Mouse (Mus musculus) adrenal gland, adult (tissue): ENCODE data around the gene Gpr137.

Experiments used
- DNase-seq, 2 experiments: peaks; one replicate each; pipeline ENCODE4 v3.0.0; 2022 to 2023; ENCODE audit warnings: low spot score in 1 of 2; ENCODE audit not compliant: inconsistent age in 2 of 2

Gene Gpr137

DNA sequence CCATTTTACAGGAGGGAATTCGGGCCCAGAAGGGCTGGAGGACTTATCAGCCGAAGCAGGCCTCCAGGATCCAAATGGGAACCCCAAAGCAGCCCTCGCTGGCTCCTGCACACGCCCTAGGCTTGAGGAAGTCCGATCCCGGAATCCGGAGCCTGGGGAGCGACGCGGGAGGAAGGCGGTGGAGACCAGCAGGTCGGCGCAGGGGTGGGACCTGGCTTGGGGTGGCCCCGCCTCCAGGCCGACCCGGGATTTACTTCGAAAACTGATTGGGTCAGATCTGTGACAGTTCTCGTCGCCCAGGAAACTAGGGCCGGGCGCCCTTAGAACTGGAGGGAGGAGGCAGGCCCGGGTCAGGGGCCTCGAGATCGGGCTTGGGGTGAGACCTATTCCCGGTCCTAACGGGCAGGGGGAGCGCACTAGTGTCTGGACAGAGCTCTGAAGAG, at the start of gene Gpr137:
Gpr137 (minus strand) TSS at position 232 of the 443 bp plus-strand sequence.
- DNase-seq: peak; percentile 98 to 99

DNA sequence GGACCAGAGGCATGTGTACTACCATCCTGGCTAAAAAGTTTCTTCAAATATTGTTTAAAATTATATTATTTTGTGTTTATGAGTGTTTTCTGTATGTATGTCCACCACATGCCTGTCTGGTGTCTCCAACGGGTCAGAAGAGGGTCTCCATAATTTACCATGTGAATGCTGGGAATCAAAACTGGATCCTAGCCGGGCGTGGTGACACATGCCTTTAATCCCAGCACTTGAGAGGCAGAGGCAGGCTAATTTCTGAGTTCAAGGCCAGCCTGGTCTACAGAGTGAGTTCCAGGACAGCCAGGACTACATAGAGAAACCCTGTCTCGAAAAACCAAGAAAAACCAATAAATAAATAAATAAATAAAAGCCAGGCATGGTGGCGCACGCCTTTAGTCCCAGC, 48.9 kb upstream of the Gpr137 start:
- peak; percentile 10 to 42 for DNase-seq

DNA sequence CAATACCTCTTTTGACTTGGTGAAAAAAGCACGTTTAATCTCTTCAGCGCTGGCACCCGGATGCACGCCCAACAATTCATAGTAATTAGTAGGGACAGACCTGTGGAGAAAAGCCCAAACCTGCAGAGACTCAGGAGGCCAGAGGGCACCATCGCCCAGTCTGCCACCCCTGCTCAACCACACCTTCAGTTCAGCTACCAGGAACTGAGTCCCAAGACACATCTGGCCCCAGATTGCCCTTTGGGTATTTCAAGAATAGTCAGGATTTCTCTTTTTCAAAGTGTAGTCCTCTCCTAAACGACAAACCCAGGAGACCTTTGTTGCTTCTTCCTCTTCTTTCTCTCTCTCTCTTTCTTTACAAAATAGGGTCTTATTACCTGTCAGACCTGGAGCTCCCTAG, 48.4 kb upstream of the Gpr137 start:
- DNase-seq: peak; percentile 8 to 33

DNA sequence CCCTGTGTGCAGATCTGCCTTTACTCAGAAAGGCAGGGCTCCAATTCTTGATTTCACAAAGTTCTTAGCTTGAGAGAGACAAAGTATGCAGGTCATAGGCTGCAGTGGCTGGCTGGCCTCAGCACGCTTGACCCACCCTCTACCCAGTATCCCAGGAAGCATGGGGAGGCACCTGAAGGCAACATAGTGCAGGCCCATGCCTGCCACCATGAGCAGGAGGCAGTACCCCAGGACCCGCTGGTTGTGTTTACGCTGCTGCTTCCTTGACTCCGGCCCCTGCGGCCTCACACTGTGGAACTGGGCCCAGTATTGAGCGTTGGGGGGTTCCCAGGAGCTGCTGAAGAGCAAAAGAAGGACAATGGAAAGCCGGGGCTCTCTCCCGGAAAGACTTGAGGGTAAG, 47.0 kb upstream of the Gpr137 start:
- peak; percentile 19 to 43 for DNase-seq

DNA sequence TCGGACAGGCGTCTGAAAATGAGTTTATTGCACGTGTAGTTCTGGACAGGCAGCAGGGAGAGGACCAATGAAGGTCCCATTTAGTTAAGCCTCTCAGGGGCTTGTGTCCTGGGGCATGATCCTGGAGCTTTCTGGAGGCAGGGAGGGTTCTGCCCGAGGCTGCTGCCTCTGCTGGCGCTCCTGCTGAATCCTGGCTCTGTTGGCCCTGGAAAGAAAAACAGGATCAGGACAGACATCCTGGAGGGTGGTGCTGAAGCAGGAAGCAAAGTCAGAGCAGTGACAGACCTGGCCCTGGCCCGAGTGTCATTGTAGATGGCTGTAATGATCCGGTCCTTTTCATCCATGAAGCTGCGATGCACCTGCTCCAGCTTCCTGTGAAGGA, 45.6 kb upstream of the Gpr137 start:
- no peak for DNase-seq

DNA sequence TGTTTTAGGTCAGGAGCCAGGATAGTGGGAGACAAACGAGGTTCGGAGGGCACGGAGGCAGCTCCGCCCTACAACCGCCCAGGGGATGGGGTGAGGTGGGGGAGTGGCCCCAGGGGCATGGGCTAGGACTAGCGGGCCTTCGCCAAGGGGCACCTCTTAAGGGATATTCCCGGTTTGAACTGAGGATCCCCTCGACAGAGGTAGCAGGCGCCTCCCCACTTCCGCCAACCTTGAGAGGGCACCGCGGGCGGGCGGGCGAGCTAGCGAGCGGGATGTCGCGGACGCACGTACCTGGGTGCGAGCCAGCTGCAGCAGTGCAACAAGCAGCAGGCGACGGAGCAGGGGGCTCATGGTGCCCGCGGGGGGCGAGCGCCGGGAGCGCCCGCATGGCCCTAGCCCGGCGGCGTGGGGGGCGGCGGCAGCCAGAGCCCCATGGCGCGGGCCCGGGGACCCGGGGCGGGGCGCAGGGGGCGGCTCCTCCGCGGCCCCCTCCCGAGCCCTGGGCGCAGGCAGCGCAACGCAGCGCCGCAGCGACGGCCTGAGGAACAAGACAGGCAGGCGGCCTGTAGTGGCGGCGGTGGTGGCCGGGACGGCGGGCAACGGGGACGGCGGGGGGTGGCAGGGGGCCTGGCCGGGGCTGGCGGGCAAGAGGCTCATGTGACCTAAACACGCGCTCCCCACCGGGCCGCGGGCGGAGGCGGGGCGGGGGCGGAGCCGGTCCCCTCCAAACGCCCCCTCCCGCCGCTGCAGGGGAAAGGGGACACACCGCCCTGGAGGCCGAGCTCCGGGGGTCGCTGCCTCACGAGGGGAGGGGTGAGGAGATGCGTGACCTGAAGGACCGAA, 45.0 kb upstream of the Gpr137 start, which contains the start of gene Vegfb:
Vegfb (minus strand) TSS at position 591 of the 843 bp plus-strand sequence.
- peak; percentile 85 to 94 for DNase-seq

DNA sequence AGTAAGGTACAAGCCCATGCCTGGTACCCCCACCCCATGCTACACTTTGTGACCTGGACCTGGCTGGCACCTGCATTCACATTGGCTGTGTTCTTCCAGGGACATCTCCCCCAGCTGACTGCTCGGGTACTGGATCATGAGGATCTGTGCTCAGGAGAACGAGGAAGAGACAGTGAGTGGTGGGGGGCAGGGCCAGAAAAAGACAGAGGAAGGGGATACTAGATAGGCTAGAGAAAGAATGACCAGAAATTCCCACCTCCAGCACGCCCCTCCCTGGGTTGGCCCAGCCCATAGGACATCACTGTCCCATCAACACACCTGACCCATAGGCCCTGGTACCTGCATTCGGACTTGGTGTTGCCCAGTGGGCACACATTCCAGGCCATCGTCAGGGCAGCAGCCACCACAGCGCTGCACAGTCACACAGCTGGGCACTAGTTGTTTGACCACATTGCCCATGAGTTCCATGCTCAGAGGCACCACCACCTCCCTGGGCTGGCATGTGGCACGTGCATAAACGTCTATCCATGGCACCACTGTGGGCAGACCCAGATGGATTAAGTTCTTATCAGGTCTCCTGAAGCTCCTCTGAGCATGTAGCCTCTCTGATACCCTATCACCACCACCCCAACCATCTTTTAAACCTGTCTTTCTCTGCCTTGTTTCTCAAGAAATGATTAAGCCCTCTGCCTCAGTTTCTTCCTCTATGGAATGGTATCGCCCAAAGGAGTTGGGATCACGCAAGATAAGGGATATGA, 43.9 kb upstream of the Gpr137 start:
- peak in 1 of 2 experiments; percentile 54 for DNase-seq

DNA sequence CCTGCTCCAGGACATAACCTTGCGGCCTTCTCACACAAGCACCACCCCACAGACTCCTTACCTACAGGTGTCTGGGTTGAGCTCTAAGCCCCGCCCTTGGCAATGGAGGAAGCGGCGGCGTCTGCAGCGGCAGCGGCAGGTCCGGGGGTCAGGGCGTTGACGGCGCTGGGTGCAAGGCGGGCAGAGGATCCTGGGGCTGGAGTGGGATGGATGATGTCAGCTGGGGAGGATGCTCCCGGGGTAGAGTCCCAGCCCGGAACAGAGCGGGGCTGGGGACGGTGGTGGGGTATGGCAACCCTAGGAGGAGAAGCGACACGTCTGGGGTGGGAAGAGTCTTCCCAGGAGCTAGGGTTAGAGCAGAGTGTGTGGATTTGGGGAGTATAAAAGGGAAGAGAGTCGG, 43.0 kb upstream of the Gpr137 start:
- DNase-seq: no peak

DNA sequence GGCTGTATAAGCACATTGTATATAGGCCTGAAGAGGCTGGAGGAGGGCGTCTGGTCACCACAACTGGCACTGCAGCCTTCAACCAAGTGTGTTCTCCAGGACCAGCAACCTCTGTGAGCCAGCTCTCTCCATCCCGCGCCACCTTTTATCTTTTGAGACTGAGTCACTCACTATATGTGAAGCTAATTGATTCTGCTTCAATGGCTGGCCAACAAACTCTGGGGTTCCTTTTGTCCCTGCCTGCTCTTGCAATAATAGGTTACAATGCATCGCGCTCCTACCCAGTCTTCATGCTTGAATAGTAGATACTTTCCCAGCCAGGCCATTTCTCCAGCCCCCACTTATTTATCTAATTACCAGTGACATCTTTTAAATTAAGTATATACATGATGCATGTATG, 41.3 kb upstream of the Gpr137 start:
- no peak for DNase-seq

DNA sequence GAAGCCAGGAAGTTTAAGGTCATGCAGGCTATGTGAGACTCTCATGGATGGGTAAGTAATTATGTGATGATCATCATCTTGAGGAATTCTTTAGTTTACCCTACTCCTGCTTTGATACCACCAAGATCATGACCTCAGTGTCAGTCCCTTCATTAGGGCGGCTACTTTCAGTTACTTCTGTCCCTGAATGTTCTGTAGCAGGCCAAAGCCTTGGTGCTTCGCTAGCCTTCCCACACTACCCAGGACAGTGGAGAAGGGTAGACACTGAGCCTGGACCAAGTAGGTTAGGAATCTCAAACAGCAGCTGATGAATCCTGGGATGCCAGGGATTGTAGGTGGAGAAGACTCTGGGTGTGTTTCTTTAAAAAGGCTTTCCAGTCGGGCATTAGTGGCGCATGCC, 39.2 kb upstream of the Gpr137 start:
- peak in 1 of 2 experiments; percentile 65 for DNase-seq

DNA sequence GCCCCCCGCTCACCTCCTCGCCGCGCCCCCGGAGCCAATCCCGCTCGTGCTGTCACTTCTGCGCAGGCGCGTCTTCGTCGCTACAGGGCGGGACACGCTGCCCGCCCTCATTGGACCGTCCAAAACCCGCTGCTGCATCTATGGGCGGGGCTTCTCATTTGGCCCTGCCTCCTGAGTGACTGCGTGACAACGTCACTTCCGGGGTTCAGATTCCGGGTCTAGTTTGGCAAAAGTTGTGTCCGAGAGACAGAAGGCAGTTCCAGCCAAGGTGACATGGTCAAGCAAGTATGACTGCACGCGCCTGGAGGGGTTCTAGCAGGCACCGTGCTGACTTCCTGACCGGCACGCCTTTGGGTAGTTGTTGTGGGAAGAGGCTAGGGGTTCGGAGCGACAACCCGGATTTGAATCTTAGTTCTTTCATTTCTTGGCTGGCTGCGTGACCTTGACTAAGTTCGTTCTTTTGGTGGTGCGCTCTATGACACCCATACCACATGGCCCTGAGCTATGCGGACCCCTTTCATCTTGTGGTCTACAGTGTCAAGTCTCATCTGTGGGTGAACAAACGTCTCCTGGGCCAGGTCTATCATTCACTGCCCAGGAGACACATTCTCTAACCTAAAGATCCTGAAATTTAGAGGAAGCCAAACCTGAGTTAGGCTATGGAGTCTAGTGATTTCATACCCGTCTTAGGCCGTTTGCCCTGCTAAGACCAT, 38.3 kb upstream of the Gpr137 start, which contains the start of gene Fkbp2:
Fkbp2 (minus strand) TSS at position 121 of the 713 bp plus-strand sequence.
- peak; percentile 99 to 100 for DNase-seq

DNA sequence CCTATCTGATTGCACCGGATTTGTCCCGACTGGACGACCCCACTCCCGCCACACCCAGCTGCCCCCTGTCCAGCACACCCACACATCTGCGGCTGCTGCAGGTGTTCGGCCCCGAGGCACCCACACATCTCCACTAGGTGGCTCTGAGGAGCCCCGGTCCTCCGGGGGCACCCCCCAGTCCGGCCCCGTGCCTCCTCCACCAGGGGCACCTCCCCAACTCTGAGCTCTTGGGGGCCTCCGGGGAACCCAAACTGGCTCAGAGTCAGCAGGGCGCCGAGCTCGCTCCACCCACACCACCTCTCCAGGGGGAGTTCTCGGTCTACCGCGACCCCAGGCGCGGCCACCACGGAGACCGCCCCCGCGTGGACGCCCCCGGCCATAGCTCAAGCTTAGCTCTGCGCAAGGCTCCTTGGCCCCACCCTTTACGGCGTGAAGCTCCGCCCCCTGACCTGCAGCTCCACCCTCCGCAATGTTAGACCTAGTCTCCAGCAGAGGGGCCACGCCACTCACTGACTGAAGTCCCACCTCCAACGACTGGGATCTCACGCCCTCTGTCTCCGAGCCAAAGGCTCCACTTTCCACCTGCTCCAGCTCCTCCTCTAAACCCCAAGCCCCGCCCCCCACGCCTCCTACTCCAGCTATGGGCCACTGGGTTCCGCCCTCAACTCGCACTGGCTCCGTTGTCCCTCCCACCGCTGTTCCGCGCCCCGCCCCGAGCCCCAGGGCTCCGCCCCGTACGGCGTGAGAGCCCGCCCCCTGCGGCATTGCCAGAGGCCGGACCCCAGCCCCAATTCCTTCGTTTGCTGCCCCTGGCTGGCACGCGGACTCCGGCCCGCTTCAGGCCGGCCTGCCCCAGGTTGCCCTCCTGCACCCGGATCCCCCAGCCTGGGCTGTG, 37.5 kb upstream of the Gpr137 start:
- DNase-seq: peak; percentile 100

DNA sequence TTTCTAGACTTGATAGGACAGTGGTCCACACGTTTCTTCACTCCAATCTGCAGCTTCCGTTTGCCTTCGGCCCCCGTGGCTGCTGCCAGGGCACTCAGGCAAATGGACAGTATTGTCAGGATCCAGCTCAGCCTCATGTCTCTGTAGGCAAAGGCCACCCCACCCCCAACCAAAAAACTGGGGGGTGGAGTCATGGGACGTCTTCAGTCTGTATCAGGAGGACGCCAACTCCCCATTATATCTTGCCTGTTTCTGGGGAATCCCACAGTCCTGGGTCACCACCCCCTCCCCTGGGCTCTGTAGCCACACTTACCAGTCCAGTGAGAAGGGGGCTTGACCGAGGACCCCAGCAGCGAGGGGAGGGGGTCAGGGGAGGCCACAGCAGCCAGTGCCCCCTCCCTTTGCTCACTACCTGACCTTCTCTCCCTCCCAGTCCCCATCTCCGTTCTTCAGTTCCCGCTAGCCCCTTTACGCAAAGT, 36.8 kb upstream of the Gpr137 start:
- DNase-seq: peak in 1 of 2 experiments; percentile 78

DNA sequence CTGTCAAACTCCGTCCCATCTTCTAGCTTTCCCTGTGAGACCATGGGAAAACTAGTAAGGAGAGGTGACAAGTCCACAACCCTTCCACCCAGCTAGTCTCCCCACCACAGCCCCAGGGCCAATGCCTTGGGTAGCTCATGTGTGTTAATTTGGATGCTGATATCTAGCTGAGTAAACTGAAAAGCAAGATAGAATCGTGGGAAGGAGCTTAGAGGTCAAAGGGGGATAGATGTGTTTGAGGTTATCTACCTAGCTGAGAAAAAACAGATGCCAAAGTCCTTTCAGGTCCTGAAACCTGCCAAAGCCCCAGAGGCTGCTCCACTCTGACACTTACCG, 36.3 kb upstream of the Gpr137 start:
- DNase-seq: no peak

DNA sequence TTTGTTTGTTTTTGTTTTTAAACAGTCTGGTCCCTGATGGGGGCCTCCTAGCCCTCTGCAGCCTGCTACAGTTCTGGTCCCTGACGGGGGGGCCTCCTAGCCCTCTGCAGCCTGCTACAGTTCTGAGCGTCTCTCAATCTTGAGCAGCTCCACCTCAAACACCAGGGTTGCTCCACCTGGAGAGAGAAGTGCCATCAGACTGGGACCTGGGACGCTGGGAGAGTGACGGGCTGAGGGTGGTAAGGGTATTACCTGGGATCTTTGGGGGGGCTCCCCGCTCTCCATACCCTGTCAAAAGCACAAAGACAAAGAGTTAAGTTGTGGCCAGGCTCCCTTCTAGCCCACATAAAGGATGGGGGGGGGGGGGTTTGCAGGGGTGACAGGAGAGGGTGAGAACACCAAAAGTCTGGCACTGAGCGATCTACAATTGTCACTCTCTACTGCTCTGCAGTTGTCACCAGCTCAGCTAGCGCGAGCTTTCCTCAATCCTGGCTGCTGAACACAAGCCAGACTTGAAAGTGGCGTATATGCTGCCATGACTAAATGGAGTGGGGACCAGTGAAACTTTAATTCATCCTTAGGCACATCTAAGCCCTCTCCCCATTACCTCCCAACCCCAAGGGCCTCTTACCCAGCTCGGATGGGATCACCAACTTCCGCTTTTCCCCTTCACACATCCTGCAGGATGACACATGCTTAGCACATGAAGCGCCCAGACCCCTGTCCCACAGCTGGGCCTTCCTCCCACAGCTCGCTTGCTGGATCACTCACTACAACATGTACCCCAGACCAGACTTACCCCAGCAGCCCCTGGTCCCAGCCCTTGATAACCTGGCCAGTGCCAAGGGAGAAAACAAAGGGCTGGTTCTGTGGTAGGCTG, 35.7 kb upstream of the Gpr137 start:
- peak in 1 of 2 experiments; percentile 70 for DNase-seq

DNA sequence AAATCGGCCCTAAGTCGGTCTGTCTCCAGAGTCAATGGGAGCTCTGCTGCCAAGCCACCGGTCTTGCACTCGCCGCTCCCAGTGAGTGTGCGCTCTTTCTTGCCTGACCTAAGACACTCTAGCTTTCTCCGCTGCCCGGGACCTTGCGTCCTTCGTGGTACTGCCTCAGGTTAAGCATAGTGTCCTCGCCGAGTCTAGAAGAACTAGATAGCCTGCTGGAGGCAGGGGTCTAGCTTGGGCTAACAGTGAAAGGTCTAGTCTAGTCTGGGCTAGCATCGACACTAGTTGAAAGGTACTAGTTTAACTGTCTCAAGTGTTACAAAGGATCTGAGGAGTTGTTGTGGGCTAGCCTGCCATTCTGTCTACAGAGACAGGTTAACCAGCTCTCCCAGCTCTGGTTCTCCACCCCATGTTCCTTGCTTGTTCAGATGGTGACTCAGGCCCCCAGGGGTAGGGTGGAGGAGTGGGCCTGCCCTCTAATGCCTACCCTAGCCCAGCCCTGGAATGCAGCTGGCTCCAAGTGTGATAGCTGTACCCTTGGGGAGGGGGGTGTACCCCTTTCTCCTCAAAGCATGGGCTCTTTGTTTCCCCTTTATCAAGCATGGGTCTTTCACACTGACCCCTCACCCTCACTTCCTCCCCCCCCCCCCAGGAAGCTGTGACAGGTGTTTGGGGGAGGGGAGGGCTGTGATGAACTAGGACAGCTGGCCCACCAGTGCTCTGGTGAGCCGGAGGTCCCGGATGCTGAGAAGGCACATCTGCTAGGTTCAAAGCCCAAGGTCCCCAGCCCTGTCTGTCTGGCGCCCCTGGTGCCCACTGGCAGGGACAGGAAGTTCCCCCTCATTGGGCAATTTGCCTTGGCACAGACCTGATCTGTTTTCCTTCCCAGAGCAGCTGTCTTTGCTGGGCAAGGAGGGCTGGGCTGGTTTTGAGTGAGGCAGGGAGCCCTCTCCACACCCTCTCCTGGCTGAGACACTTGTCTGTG, 33.5 kb upstream of the Gpr137 start, which contains the start of gene Plcb3:
Plcb3 (minus strand) TSS at position 934 of the 985 bp plus-strand sequence.
- DNase-seq: peak; percentile 86 to 90

DNA sequence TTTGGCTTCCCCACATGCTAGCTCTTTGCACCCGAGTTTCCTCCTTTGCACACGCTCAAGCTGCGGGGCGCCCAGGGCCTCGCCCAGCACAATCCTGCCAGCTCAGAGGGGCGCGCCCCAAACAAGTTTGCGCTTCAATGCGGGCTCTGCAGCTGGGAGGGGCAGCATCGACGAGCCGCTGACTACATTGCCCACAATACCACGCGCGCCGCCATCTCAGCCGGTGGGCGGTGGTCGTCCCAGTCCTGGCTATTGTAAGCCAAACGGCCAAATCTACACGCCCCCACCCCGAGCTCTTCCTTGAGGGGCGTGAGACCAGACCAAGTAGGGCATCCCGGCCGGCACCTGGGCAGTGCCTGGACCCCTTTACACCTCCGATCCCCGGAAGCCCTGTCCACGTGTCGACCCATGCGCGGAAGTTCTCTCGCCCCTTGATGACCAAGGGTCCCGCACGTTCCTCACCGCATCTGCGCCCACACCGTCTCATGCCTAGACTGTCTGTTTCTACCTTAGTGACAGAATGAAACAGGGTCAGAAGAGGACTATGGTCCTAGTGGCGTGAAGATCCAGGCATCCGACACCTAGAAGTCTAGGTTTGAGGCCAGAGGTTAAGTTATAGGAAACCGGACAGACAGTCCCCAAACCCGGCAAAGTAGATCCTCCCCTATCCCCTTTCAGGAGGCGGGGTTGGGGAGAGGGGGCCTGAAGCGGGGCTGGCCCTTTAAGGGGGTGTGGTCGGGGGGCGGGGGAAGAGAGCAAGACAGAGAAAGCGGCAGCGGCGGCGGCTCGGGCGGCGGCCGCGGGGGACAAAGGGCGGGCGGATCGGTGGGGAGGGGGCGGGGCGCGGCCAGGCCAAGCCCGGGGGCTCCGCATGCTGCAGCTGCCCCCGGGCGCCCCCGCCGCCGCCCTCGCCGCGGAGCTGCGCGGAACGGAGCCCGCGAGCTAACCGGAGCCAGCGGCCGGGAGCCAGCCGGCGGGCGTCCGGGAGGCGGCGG, 32.2 kb upstream of the Gpr137 start, which contains the start of gene Ppp1r14b:
Ppp1r14b (plus strand) TSS at position 758 of the 995 bp plus-strand sequence.
- peak; percentile 86 to 95 for DNase-seq
